Mouse (Mus musculus) CD4-positive, CD25-positive, alpha-beta regulatory T cell, adult 2 months (primary cell): ENCODE results near the gene Malrd1.
"Not testable (repeated sequence)": the region's sequence is repeated elsewhere in the genome, so short reads cannot be mapped to it uniquely, and the experiment has no call there.

Experiments
- DNase-seq: peaks from one replicate; pipeline ENCODE4 v3.0.0-alpha.2; 2012; ENCODE audit warnings: low read depth, low spot score

Gene Malrd1

DNA sequence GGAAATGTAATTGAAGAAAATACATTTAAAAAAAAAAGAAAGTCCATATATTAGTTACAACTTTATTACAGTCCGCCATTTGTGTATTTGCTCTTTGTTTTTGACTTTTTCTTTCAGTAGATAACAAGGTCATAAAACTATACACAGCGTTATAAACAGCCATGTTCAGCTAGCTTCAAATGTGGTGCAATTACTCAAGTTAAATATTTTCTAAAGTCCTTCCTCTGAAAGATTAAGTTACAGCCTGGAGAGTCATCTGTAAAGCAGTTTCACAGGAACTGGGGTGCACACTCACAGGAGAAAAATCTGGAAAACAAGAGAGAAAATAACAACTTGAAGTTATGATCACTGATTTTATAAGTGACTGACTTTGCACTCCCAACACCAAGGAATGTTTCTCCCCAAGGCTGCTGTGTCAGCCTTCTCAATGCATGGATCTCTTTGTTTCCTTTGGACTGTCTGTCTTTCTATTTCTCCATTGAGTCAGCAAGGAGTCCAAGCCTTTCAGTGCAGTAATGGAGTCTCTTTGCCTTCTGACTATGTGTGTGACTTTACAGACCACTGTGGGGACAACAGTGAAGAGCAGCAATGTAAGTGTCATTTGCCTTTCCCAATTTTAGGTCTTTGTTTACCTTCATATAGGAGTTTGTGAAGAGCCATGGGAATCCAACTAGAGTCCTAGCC lies at the start of gene Malrd1:
Gene Malrd1, plus strand, starts transcription at position 239 of the 684 bp plus-strand sequence.
- no peak for DNase-seq

DNA sequence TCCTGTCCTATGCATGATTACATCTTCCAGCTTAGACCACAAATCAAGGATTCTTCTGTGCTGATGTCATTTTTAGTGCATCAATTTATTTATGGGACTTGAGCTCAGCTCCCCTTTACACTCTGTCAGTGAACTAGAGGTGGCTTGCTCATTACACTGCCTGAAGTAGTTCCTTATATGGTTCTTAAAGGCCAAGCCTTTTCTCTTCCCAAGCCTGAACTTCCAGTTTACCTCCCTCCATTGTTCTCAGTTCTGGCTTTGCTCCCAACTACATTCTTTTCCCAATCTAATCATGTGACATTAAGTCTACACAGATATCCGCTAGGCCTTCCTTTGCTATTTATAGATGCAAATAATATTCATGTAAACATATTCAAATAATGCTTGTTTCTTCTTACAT lies 12.4 kb downstream of the Malrd1 start:
- DNase-seq = no peak

DNA sequence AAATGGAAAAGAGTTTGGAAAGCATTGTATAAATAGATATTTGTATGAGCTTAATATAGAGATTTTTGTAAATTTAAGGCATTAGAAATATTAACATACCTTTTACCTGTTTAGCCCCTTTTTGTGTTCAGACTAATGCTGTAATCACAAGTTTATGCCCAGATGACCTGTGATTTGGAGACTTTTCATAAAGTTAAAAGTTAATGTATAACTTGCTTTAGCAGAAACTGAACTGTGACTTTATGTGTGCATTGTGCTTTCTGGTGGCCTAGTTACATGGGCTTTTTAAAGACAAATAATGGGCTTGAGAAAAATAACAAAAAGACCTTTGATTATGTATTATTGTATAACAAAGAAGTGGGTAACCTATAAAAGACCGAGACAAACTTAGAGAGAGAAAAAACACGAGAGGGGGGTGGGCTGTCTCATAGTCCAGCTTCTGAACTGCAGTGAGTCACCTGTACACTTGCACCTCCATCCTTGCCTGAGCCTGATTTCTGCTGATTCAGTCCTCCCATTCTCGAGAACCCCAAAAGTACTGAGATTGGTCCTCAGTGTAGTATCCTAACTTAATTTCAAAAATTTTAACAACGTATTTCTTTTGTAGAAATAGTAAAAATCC lies 87.2 kb downstream of the Malrd1 start:
- DNase-seq = no peak

- DNase-seq = no peak
Measured at GRCm38 (mm10) chr2:15614026-15614425, 87.7 kb downstream of the Malrd1 start.

- no peak for DNase-seq
Measured at GRCm38 (mm10) chr2:15635761-15636160, 109.5 kb downstream of the Malrd1 start.

- DNase-seq = no peak
Measured at GRCm38 (mm10) chr2:15643864-15644263, 117.6 kb downstream of the Malrd1 start.

- no peak for DNase-seq
Measured at GRCm38 (mm10) chr2:15656388-15656787, 130.1 kb downstream of the Malrd1 start.

GRCm38 (mm10) chr2:15702977-15703376 lies 176.7 kb downstream of the Malrd1 start:
- no peak for DNase-seq

- no peak for DNase-seq
Measured at GRCm38 (mm10) chr2:15740945-15741344, 214.7 kb downstream of the Malrd1 start.

GRCm38 (mm10) chr2:15744979-15745688 lies 218.9 kb downstream of the Malrd1 start:
- DNase-seq = no peak

- DNase-seq = no peak
Measured at GRCm38 (mm10) chr2:15784818-15785217, 258.5 kb downstream of the Malrd1 start.

GRCm38 (mm10) chr2:15815724-15816123 lies 289.4 kb downstream of the Malrd1 start:
- DNase-seq = no peak

- no peak for DNase-seq
Measured at GRCm38 (mm10) chr2:15869380-15869779, 343.1 kb downstream of the Malrd1 start.

DNA sequence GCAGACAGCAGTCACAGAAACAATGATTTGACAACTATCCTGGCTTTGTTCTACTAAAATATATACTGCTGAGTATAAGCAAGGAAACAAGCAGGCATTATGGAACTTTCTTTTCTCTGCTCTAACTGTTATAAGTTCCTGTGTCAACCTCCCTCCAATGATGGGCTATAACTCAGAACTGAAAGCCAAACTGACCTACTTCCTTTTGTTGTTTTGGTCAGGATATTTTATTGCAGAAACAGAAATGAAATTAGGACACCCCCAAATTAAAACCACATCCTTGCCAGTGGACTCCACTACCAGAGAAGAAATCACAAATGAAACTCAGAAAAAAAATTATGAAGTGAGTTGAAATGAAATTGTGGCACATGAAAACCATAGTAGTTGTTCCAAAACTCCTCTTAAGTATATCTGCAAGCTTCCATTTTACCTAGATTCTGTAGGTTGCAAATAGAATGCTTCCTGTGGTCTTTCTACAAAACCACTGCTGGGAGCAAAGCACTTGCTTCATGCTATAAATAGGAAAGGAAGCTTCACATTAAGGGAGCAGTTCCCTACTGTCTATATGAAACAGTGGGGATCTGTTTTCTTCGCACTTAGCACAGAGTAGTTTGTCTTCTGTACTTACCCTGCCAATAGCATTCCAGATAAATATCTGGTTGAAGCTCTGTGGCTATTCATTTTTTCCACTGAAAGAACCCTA lies 367.3 kb downstream of the Malrd1 start:
- no peak for DNase-seq

DNA sequence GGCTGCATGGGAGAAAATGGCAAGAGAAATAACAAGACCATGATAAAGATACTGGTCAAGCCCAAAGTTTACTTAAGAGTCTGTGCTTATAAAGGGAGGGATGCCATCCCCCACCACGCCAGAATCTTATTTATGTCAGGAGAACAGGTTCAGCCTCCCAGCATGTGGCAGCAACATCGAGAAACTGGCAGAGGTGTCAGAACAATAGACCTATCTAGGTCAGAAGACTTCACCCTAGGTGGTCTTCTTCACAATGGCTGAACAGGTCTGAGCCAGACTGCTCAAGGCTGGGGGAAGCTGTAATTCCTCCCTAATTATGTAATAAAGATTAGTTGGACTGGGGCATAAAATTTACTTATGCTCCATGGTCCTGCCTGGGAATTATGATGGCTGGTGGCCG lies 399.2 kb downstream of the Malrd1 start:
- DNase-seq = no peak

DNA sequence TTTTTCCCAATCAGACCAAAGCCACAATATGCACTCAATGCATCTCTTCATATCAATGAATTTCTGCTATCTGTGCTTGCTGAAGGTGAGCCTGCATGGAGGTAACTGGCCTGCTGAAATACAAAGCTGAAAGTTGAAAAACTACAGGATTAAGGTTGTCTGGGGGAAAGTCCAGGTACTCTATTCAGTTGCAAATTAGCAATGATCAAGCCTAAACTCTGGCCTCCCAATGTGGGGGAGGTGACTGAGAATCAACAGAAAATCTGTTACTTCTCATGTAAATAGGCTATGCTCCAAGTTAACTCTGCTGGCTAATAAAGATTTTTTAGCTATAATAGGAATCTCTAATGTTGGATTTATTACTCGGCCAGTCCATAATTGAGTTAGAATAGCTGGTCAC lies 399.8 kb downstream of the Malrd1 start:
- no peak for DNase-seq

DNA sequence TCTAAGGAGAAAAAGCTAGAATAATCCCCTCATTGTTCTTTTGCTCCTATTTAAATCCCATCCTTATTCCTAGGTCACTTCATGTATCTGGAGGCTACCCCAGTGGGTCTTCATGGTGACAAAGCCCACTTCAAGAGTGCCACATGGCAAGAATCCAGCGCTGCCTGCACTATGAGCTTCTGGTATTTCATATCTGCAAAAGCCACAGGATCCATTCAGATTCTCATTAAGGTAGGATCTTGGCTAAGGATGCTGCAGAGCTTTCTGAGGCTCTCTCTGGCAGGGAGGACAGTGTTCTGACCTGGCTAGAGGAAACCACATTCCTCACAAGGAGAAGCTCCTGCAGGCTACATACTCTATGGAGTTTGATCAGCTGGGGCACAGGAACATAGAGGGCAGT lies 405.2 kb downstream of the Malrd1 start:
- DNase-seq = no peak

- DNase-seq = no peak
Measured at GRCm38 (mm10) chr2:15931924-15932323, 405.6 kb downstream of the Malrd1 start.

GRCm38 (mm10) chr2:15932340-15932739 lies 406.1 kb downstream of the Malrd1 start:
- no peak for DNase-seq

DNA sequence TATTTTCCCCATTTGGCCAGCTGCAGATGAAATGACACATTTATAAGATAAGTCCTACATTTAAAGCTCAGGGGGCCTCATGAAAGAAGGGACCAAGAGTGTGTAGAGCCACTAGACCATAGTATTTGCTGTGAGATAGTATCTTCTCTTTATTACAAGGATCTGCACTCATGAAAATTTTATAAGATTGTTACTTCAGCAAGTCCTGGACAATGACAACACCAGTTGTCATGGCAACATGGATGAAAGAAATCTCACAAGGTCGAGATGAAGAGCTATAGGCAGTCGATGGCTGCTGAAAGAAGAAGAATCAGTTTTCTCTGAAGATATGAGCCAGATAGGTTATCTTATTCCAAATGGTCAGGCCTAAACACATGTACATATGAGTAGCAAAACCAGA lies 476.6 kb downstream of the Malrd1 start:
- DNase-seq = no peak

GRCm38 (mm10) chr2:16017046-16017445 lies 490.8 kb downstream of the Malrd1 start:
- not testable (repeated sequence) for DNase-seq

GRCm38 (mm10) chr2:16017719-16018118 lies 491.4 kb downstream of the Malrd1 start:
- DNase-seq = not testable (repeated sequence)
